Mouse (Mus musculus) limb, embryonic 11.5 days (tissue): ENCODE measurements around the gene Lrrc4. TPM values are rescaled to one million over a fixed set of nuclear protein-coding genes. Genes with fewer than 3 reads are reported as not detected.

Experiments used
- ATAC-seq: fragments of 200-750 bp; cut with Nextera tagmentation; 2 replicates; pipeline ENCODE4 v1.8.0; 2017; ENCODE audit warnings: low read depth; ENCODE audit not compliant: insufficient number of reproducible peaks, low FRiP score, low TSS enrichment
- DNase-seq: peaks from one replicate; pipeline ENCODE4 v3.0.0-alpha.2; 2015; ENCODE audit warnings: low spot score
- H3K27ac ChIP-seq: fragments of 300-500 bp; sonication (generic); replicated peaks from 2 replicates; pipeline ENCODE4 v1.5.1; 2014; ENCODE audit warnings: low read depth, mild to moderate bottlenecking, low read length
- H3K27me3 ChIP-seq: fragments of 300-500 bp; sonication (generic); 2 replicates; pipeline ENCODE4 v1.6.1; 2014; ENCODE audit warnings: mild to moderate bottlenecking, low read length, mixed read lengths; ENCODE audit not compliant: control insufficient read depth, insufficient read depth
- H3K36me3 ChIP-seq: fragments of 300-500 bp; sonication (generic); 2 replicates; pipeline ENCODE4 v1.6.1; 2014; ENCODE audit warnings: mild to moderate bottlenecking, low read length, moderate library complexity, mixed read lengths; ENCODE audit not compliant: control insufficient read depth, insufficient read depth
- H3K4me1 ChIP-seq: fragments of 300-500 bp; sonication (generic); 2 replicates; pipeline ENCODE4 v1.6.1; 2014; ENCODE audit warnings: low read length, mixed read lengths; ENCODE audit not compliant: control insufficient read depth, insufficient read depth
- H3K4me2 ChIP-seq: fragments of 300-500 bp; sonication (generic); 2 replicates; pipeline ENCODE4 v1.6.1; 2014; ENCODE audit warnings: low read depth, mild to moderate bottlenecking, moderate library complexity; ENCODE audit not compliant: severe bottlenecking
- H3K4me3 ChIP-seq: fragments of 300-500 bp; sonication (generic); 2 replicates; pipeline ENCODE4 v1.5.1; 2014; ENCODE audit warnings: low read depth, low read length
- H3K9ac ChIP-seq: fragments of 300-500 bp; sonication (generic); 2 replicates; pipeline ENCODE4 v1.6.1; 2014; ENCODE audit warnings: mild to moderate bottlenecking, low read length
- H3K9me3 ChIP-seq: fragments of 300-500 bp; sonication (generic); 2 replicates; pipeline ENCODE4 v1.6.1; 2016; ENCODE audit warnings: low read length; ENCODE audit not compliant: control insufficient read depth
- WGBS: fragments of 180-500 bp; shearing (Covaris S2); extraction: QIAGEN DNeasy Blood & Tissue Kit; methylation state at CpG from one replicate; pipeline ENCODE4 v1.1.7; 2014; 5-methylcytosine and 5-hydroxymethylcytosine counted together
- polyA plus RNA-seq: library from polyadenylated mRNA; unstranded; fragments of >200 nt; fragmentation: Nextera tagmentation; extraction: Ambion mirVana; gene quantifications from 2 replicates; pipeline ENCODE4 v1.2.1, GENCODE M21; 2014

Gene Lrrc4
- polyA plus RNA-seq, 1 experiment from 2014 or later, result 0.48 TPM

- ATAC-seq, result no peak
- H3K9me3 ChIP-seq, result no peaks in the 10 kb centered on the region
- 0 out of 2 replicates have a peak, but pooled peaks cover 2% of the 10 kb centered on the region for H3K36me3 ChIP-seq
- H3K27me3 ChIP-seq, result no peaks in the 10 kb centered on the region
- H3K4me2 ChIP-seq, result no peak overlapping the region
- H3K4me3 ChIP-seq, result no peak overlapping the region
- H3K4me1 ChIP-seq, result no peaks in the 10 kb centered on the region
- no peak overlapping the region for H3K27ac ChIP-seq
- no peak overlapping the region for H3K9ac ChIP-seq
- DNase-seq, result no peak
- WGBS, result 79% methylated on average over 1 of the region's 1 CpGs
These were observed 159.2 kb downstream of the Lrrc4 start for GRCm38 (mm10) chr6:28672388-28672787.

- no peak overlapping the region for H3K9ac ChIP-seq
- H3K36me3 ChIP-seq, result 0 out of 2 replicates have a peak, but pooled peaks cover 2% of the 10 kb centered on the region
- no peak overlapping the region for H3K4me2 ChIP-seq
- H3K4me1 ChIP-seq, result no peaks in the 10 kb centered on the region
- H3K9me3 ChIP-seq, result no peaks in the 10 kb centered on the region
- H3K4me3 ChIP-seq, result no peak overlapping the region
- 95% methylated on average over 5 of the region's 5 CpGs for WGBS
- no peak for ATAC-seq
- DNase-seq, result no peak
- no peaks in the 10 kb centered on the region for H3K27me3 ChIP-seq
- H3K27ac ChIP-seq, result no peak overlapping the region
These were observed 162.3 kb downstream of the Lrrc4 start for GRCm38 (mm10) chr6:28669251-28669650.

GRCm38 (mm10) chr6:28667586-28667985, 164.0 kb downstream of the Lrrc4 start:
- Histone ChIP-seq H3K9me3 (no peaks in the 10 kb centered on the region), H3K27me3 (no peaks in the 10 kb centered on the region), H3K4me3 (no peak overlapping the region), H3K27ac (no peak overlapping the region), H3K4me2 (no peak overlapping the region), H3K36me3 (0 out of 2 replicates have a peak, but pooled peaks cover 2% of the 10 kb centered on the region), H3K9ac (no peak overlapping the region), H3K4me1 (no peaks in the 10 kb centered on the region)
- DNase-seq (no peak), ATAC-seq (no peak)
- WGBS, result 84% methylated on average over 1 of the region's 1 CpGs

GRCm38 (mm10) chr6:28664716-28665115, 166.8 kb downstream of the Lrrc4 start:
- no peaks in the 10 kb centered on the region for H3K4me1 ChIP-seq
- H3K9ac ChIP-seq, result no peak overlapping the region
- no peaks in the 10 kb centered on the region for H3K9me3 ChIP-seq
- ATAC-seq (no peak), DNase-seq (no peak)
- H3K36me3 ChIP-seq, result peaks cover 4% of the 10 kb centered on the region; the same call in 1 of the 2 replicates
- no peak overlapping the region for H3K4me2 ChIP-seq
- no peak overlapping the region for H3K4me3 ChIP-seq
- H3K27ac ChIP-seq, result no peak overlapping the region
- H3K27me3 ChIP-seq, result no peaks in the 10 kb centered on the region
- WGBS, result 91% methylated on average over 3 of the region's 3 CpGs

- 96% methylated on average over 5 of the region's 5 CpGs for WGBS
- H3K27ac ChIP-seq, result no peak overlapping the region
- no peaks in the 10 kb centered on the region for H3K4me1 ChIP-seq
- no peak for ATAC-seq
- no peak overlapping the region for H3K4me2 ChIP-seq
- H3K36me3 ChIP-seq, result peaks cover 4% of the 10 kb centered on the region; the same call in 1 of the 2 replicates
- H3K9me3 ChIP-seq, result no peaks in the 10 kb centered on the region
- H3K9ac ChIP-seq, result no peak overlapping the region
- H3K4me3 ChIP-seq, result no peak overlapping the region
- DNase-seq, result no peak
- H3K27me3 ChIP-seq, result no peaks in the 10 kb centered on the region
These were observed 167.9 kb downstream of the Lrrc4 start for GRCm38 (mm10) chr6:28663670-28664069.

- no peak overlapping the region for H3K4me2 ChIP-seq
- no peak for DNase-seq
- no peak for ATAC-seq
- no peaks in the 10 kb centered on the region for H3K27me3 ChIP-seq
- H3K27ac ChIP-seq, result no peak overlapping the region
- H3K36me3 ChIP-seq, result peaks cover 2% of the 10 kb centered on the region; the same call in 1 of the 2 replicates
- no peaks in the 10 kb centered on the region for H3K4me1 ChIP-seq
- no peak overlapping the region for H3K4me3 ChIP-seq
- H3K9me3 ChIP-seq, result no peaks in the 10 kb centered on the region
- WGBS, result 82% methylated on average over 3 of the region's 3 CpGs
- no peak overlapping the region for H3K9ac ChIP-seq
These were observed 168.5 kb downstream of the Lrrc4 start for GRCm38 (mm10) chr6:28663004-28663403.

- Histone ChIP-seq H3K27me3 (no peaks in the 10 kb centered on the region), H3K4me1 (no peaks in the 10 kb centered on the region), H3K27ac (no peak overlapping the region), H3K4me3 (no peak overlapping the region), H3K9ac (no peak overlapping the region), H3K36me3 (peaks cover under 1% of the 10 kb centered on the region; the same call in 1 of the 2 replicates), H3K4me2 (no peak overlapping the region), H3K9me3 (no peaks in the 10 kb centered on the region)
- DNase-seq (no peak), ATAC-seq (no peak)
- 97% methylated on average over 5 of the region's 5 CpGs for WGBS
These were observed 175.0 kb downstream of the Lrrc4 start for GRCm38 (mm10) chr6:28656511-28656910.

- Histone ChIP-seq H3K4me3 (no peak overlapping the region), H3K4me2 (no peak overlapping the region)
These were observed 186.3 kb downstream of the Lrrc4 start for GRCm38 (mm10) chr6:28645231-28645630.

GRCm38 (mm10) chr6:28642909-28643308, 188.6 kb downstream of the Lrrc4 start:
- no peak overlapping the region for H3K4me2 ChIP-seq
- H3K36me3 ChIP-seq, result no peaks in the 10 kb centered on the region
- DNase-seq (no peak), ATAC-seq (no peak)
- H3K4me1 ChIP-seq, result no peaks in the 10 kb centered on the region
- no peaks in the 10 kb centered on the region for H3K27me3 ChIP-seq
- WGBS, result 70% methylated on average over 2 of the region's 2 CpGs
- no peak overlapping the region for H3K4me3 ChIP-seq
- no peaks in the 10 kb centered on the region for H3K9me3 ChIP-seq
- no peak overlapping the region for H3K9ac ChIP-seq
- no peak overlapping the region for H3K27ac ChIP-seq

More at GRCm38 (mm10) chr6:28645231-28645630, 186.3 kb downstream of the Lrrc4 start:
- no peak overlapping the region for H3K27ac ChIP-seq
- ATAC-seq (no peak), DNase-seq (no peak)
- no peaks in the 10 kb centered on the region for H3K27me3 ChIP-seq
- no peak overlapping the region for H3K9ac ChIP-seq
- H3K36me3 ChIP-seq, result no peaks in the 10 kb centered on the region
- H3K9me3 ChIP-seq, result no peaks in the 10 kb centered on the region
- no peaks in the 10 kb centered on the region for H3K4me1 ChIP-seq
